Mouse (Mus musculus) neutrophil, adult 5-6 weeks (primary cell): ENCODE measurements around the gene Rapgef1. TPM values are rescaled to one million over a fixed set of nuclear protein-coding genes. Genes with fewer than 3 reads are reported as not detected.
"Not testable (repeated sequence)": the region's sequence is repeated elsewhere in the genome, so short reads cannot be mapped to it uniquely, and the experiment has no call there.

Experiments
- ATAC-seq: fragments of 151-379, 151-347 bp; 2 replicates; pipeline ENCODE4 v1.8.0; 2017; ENCODE audit warnings: mild to moderate bottlenecking, moderate TSS enrichment; ENCODE audit not compliant: insufficient number of reproducible peaks, poor library complexity, low FRiP score, severe bottlenecking; ENCODE audit errors: extremely low read depth
- total RNA-seq: library from RNA; stranded (forward); fragments of 200-1000 nt; gene quantifications from 2 replicates; pipeline ENCODE4 v1.2.3, GENCODE M21; 2017

Gene Rapgef1
- total RNA-seq, 1 experiment from 2014 or later = 93.5 TPM

DNA sequence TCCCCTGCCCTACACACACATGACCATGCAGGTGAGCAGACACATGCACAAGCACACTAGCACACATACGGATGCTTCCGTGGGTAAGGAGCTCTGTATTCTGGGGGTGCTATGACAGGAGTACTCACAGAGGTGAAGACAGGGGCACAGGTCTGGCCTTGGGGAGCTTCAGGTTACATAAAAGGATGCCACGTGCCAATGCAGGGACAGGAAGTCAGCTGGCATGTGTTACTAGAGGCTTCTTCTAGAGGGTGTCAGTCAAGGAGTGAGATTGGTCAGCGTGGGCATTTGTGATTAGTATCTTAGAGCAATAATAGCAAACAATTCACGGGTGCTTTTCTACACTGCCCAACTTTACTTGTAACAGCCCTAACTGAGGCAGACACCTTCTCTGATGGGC lies 71.5 kb downstream of the Rapgef1 start:
- ATAC-seq = no peak

DNA sequence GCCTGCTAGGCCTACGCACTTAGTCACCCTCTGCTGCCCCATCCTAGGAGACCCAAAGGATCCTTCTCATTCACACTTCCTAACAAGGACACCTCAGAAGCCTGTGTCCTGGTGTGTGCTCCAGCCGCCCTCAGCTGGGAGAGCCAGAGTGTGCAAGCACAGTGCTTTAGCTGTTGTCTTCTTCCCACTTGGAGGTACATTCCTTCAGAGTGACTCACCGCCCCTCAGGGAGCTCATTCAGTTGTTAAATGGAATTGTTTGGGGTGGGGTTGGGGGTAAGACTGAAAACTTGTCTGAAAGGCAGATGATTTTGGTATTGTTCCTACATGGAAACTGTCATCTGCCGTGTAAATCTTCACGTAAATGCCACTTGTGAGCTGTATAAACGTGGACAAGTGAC lies 72.0 kb downstream of the Rapgef1 start:
- ATAC-seq = no peak

DNA sequence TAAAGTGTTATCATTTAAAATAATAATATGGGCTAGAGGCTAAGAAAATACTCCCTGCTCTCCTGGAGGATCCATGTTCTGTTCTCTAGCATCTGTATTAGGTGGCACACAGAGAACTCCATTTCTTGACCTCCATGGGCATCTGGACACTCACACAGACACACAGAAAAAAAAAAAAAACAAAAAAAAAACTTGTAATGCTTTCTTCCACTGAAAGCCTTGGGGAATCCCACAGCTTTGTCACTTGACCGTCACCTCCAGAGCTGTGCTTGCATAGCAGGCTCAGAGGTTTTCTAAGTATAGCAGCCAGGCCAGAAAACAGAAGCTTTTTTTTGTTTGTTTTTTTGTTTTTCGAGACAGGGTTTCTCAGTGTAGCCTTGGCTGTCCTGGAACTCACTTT lies 72.7 kb downstream of the Rapgef1 start:
- ATAC-seq = no peak

DNA sequence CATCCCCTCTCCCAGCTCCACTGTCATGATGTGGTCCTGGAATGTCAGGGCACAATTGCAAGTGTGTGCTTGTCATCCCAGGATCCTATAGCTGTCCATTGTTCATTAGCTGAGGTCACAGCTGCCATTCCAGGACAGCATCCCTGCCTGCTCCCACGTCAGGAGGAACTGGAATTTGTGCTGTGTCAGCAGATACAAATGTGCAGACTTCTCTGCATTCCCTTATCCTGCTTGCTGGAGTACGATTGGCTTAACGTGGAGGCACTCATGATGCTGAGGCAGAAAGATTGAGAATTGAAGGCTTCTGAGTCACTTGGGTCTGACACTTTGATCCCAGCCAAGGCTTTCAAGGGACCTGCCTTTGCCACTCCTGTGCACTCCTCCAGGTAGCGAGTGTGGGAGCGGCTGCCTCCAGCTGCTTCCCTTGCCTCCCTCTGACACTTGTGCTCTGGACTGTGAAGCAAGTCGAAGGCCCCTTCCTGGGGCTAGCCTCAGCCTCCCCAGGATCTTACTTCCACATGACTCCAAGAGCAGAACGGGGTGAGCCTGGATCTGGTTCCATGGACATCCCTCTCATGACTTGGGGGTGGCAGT lies 76.8 kb downstream of the Rapgef1 start:
- no peak for ATAC-seq

DNA sequence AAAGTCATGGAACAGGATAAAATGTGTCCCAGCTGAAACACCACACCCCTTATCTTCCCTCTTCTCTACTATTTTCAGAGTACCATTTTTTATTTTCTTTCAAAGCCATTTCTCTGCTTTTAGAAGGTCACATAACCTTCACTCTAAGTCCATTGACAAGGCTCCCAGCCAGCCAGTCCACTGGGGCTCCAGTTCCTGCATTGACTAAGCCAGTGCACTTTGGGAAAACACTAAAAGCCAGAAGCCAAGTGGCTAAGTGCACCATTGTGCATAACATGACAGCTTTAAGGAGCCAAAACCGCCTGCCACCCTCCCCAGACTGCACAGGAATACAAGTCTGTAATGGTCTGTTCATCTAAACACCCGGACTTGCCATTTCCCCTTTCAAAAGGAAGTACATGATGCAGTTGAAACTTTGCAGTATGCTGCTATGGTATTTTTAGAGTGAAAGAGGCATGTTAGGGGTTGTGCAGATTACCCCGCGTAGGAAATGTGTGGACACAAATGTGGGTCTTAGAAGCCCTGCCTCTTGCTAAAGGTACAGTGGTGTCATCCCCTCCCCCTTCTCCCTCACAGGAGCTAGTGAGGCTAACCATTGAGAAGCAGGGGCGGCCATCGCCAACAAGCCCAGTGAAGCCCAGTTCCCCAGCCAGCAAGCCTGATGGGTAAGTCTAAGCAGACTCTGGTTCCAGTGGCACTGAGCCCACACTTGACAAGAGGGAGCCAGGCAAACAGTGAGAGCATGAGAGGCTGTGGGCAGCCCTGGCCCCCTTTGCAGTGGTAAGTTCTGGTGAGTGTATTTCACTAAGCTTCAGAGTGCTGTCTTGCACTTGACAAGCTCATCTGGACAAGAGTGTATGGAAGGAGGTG lies 79.1 kb downstream of the Rapgef1 start:
- peak; percentile 64 for ATAC-seq

DNA sequence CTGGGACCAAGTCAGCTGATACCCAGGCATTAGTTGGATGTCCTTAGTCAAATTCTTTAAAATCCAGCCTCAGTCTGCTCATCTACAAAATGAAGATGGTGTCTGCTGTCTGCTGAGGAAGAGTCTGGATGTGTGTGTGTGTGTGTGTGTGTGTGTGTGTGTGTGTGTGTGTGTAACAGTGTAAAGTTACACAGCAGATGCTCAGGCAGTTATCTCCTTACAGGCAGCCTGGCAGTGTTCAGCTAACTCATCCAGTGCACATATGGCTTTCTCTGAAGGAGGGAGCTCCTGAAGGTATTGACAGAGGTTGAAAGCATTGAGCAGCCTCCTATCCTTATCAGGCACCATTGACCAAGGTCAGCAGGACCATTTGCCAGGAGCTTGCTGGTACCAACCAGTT lies 81.4 kb downstream of the Rapgef1 start:
- ATAC-seq = no peak

DNA sequence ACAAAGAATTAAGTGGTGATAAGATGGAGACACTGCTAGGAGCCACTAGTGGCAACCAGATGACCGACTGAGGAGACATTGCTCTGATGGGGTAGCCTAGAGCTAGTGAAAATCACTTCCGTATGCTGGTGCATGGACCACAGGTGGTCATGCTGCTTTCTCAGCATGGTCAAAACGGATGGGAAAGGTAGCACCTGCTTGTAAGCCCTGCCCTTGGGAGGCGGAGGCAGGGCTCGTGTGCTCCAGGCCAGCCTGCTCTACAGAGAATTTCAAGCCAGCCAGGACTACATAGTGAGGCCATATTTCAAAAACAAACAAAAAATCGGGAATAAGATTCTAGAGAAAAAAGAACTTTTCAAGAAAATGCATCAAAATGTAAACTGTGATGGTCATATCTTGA lies 81.9 kb downstream of the Rapgef1 start:
- no peak for ATAC-seq

DNA sequence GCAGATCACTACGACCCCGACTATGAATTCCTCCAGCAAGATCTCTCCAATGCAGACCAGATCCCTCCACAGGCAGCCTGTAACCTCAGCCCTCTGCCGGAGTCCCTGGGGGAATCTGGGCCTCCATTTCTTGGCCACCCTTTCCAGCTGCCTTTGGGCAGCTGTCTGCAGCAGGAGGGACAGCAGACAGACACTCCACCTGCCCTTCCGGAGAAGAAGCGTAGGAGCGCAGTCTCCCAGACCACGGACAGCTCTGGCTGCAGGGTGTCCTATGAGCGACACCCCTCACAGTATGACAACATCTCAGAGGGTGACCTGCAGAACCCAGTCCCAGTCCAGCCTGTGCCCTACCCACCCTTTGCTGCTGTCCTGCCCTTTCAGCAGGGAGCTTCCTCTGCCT lies 82.7 kb downstream of the Rapgef1 start:
- ATAC-seq = no peak

DNA sequence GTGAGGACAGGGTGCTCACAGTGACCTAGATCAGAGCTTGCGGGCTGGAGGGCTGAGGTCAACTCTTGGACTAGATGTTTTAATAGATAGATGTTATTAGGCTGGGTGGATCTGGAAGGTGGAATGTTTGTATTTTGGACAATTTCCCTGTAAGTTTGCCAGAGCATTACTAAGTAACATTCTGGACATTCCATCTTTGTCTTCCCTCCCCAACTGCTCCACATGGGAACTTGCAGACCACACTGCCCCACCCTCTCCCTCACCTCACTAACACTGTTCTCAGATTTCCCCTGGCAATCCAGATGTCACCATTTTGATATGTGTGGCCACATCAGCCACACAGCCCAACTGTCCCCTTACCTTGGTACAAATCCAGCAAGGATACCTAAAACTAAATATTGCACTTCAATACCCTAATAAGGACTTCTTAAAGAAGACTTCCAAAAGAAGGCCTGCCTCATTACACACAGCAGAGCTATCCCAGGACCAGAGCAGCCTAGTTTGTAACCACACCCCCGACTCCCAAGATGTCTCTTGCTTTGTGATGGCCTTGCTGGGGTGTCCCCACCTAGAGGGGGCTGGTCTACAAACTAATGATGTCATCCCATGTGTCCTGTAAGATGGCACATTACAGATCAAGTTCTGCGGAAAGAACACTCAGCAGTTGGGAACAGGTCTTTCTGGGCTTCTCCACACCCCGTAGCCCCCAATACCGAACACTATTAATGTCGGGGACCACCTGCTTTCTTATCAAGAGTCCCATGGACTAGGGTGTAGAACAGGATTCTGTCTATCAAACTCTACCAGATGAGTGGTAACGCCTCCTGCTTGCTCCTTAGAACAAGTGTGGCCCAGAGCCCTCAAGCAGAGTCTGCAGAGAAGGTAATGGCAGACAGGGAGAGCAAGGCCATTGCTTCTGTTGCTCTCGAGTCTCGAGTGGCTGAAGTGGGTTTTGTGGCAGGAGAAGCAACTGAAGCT lies 83.9 kb downstream of the Rapgef1 start:
- no peak for ATAC-seq

DNA sequence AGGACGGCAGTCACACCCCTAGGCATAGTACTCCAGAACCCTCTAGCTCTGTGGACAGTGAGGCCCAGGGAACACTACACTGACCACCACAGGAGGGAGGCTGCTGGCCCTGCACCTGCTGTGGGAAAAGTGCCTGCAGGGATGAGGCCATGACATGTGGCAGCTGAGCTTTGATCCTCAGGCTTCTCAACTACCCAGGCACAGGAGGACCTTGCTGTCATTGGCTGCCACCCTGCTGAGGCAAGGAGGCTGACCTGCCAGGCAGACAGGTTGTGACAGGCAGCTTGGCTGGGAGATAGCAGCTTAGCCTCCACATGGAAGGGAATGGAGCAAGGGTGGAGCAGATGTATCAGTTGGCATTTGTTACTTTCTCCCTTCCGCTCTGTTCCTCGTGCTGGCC lies 86.0 kb downstream of the Rapgef1 start:
- no peak for ATAC-seq

DNA sequence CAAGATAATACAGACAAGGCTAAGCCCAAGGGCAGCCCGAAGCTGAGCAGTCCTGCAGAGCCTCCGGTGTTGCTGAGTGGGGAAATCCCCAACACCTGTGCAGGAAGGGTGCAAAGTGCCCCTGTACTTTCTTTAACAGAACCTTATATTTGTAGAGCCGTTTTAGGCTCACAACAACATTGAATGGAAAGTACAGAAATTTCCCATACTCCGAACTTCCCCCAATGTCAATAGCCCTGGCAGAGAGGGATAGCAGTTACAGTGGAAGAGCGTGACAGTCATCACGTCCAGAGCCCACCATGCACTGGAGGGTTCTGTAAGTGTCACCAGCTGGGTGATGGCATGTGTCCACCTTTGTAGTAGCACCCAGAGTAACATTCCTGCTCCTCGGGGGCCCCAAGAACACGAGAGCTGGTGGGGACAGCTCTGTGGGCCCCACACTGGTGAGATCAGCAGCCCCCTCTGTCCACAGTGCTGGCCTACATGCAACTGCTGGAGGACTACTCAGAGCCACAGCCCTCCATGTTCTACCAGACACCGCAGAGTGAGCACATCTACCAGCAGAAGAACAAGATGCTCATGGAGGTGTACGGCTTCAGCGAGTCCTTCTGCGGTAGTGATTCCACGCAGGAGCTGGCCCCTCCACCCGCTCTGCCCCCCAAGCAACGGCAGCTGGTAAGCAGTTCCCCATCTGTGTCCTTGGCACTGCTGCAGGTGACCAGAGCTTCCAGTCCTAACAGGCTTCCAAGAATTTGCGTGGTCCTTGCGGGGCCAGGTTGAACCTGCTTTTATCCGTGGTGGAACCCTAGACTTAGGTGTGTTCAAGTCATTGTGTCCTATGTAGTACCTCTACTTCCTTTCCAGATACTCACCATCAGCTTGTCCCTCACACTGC lies 87.5 kb downstream of the Rapgef1 start:
- ATAC-seq = peak; percentile 40; the same call in 1 of the 2 replicates

DNA sequence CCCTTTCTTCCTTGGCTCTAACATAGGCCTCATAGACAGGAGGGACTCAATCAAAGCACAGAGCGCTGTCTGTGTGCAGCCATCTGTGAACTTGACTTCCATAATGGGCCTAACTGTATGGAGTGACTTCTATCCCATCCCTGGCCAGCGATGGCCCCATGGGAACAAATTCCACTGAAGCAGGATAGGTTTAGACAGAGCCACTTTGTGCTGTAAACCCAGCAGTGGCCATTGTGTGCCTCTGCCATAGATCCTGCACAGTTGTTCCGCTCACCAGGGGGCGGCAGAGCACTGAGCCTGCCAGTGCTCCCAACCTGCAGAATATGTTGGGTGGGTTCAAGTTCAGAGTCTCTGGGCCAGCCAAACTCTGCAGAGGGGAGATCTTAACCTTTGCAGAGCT lies 88.2 kb downstream of the Rapgef1 start:
- ATAC-seq = no peak

DNA sequence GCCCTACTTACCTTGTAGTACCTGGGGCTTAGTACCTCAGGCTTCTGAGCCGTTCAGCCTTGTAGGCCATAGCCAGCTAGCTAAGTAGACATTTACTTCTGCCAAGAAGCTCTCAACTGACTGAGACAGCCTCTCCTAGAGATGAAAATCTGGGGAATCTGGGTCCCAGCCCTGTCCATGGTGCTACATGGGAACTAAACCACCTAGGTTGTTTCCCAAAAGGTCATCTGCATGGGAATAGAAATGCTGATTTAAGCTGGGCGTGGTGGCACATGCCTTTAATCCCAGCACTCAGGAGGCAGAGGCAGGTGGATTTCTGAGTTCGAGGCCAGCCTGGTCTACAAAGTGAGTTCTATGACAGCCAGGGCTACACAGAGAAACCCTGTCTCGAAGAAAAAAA lies 88.7 kb downstream of the Rapgef1 start:
- ATAC-seq = not testable (repeated sequence)

DNA sequence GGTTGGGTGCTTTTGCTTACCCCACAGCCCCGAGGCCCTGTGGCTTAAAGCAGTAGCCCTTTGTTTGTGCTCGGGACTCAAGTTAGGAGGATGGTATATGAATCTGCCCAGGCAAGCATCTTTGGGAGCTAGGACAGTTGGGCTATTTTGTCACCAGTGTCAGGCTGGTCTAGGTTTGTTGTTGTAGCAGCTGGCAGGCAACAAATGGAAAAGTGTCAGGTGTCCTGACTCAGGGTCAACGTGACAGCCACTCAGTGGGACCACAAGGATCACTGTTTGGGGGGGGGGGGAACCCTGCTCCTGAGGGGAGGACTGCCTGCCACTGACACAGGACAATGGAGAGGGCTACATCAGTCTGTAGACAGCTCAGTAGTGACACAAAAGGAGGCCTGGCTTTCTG lies 91.5 kb downstream of the Rapgef1 start:
- no peak for ATAC-seq

DNA sequence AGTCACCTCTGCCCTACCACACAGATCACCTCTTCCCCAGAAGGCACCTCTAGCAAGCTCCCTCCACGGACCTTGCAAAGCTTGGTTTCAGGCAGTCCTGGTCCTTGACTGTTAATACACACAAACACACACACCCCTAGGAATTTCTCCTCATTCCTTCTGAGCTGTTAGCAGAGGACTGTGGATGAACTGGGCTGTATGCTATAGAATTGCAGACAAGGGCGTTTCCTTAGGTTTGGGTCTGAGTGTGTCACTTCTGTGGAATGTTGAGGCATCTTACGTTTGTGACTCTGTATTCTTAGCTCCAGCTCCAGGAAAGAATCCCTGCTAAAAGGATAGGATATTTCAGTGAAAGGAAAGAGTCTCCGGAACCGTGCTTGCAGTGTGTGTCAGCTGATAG lies 92.4 kb downstream of the Rapgef1 start:
- ATAC-seq = no peak

DNA sequence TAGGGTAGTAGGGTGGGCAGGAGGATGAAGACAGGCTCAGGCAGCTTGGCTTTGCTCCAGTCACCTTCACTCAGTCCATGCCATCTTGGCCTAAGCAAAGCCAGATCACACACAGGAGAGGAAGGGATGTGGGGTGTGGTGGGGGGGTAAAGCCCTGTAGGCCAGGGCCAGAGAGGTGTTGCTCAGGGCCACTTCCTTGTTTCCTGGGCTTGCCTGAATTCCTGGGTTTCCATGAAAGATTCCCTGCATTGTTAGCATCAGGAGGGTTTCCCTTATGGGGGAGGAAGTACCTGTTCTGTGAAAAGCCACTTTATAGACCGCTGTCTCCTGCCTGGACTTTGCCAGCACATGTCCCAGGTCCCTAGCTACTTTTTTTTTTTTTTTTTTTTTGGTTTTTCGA lies 94.0 kb downstream of the Rapgef1 start:
- ATAC-seq = no peak

DNA sequence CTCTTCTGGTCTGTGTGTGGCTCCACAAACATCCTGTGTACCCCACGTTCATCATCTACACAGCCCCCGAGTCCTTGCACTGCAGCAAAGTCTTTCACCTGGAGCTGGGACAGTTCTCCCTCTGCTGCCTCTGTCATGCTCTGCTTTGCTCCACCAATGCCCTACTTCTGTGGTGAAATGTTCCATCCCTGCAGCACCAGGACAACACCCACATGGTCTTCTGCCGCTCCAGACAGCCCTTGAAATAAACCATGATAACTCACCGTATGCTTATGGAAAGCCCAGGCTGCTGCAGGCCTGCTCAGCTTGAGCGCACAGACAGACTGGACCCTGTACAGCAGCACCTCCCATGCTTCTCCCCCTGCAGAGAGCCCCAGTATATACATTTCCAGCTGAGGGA lies 94.6 kb downstream of the Rapgef1 start:
- no peak for ATAC-seq

DNA sequence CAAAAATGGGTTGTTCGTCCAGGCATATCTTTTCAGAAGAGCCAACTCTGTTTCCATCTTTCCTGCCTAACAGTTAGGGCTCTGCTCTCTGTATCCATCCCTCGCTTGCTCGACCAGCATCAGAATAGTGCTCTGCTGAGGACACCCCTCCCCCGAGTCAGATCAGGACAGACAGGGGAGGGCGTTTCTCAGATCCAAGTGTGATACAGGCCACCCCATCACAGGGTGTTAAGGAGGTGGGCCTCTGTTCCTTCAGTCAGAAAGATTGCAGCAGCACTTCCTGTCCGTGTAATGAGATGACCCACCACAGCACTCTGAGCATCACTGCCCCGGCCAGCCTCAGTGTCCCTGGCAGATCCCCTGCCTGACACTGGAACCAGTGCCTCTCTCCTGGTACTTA lies 96.6 kb downstream of the Rapgef1 start:
- ATAC-seq = no peak

DNA sequence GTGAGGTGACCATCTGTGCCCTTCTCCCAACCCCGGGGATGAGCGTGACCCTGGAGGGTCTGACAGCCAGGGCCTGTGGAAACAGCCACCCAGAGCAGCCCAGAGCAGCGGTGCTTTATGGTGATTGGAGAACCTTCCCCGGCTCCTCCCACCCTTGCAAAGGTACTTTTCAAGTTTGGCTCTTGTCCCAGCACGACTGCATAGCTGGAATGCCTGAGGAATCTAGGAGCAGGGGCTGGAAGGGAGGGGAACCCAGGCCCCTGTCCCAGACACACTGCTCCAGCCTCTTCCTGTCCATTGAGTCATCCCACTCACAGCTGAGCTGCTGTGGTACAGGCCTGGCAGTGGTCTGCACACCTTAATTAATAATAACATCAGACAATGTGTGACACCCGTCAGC lies 97.2 kb downstream of the Rapgef1 start:
- no peak for ATAC-seq
